Mouse (Mus musculus): ENCODE measurements around the gene Zfp687. TPM values are rescaled to one million over a fixed set of nuclear protein-coding genes. Genes with fewer than 3 reads are reported as not detected.
A peak's percentile ranks its signal among the peaks of the same experiment; 100 is the strongest.
"Not testable (repeated sequence)": the region's sequence is repeated elsewhere in the genome, so short reads cannot be mapped to it uniquely, and the experiment has no call there.

Zfp687 gene
- total RNA-seq (2022) = 10 to 100 TPM; 33.8 to 57.6 (median 46.8) TPM

DNA sequence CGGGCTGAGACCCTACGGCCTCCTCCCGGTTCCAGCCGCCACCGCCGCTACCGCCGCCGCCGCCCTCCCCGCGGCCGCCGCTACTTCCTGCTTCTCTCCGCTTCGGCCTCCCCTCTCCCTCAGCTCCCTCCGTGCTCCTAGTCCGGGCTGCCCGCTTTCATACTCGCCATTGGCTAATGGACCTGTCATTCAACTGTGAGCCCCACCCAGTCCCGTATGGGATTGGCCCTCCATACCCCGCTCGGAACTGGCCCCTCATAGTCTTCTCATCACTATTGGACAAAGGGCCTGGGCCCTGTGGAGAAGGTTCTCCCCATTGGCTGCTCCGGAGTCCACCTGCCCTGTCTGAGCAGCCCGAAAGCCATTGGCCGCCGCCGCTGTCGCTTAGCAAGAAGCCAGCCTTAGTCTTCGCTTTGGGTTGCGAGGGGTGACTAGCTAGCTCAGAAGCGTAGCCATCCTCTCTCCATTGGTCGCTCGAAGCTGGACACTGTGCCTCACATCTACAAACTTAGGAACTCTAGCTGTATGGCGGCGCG lies at the start of gene Zfp687:
TSS of gene Zfp687 (minus strand) at position 112 of the 536 bp plus-strand sequence.
- peak; percentile 100 for DNase-seq

DNA sequence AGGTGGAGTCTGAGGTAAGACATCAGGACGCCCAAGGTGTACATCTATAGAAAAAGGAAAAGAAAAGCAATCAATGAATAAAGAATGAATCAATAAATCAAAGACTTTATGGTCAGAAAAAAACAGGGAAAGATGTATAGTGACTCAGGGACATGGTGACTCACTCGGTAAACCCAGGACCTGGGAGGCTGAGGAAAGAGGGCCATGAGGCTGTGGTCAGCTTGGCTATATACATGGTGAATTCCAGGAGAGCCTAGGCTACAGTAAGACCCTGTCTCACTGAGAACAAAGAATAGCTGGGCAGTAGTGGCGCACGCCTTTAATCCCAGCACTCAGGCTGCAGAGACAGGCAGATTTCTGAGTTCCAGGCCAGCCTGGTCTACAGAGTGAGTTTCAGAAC lies 48.5 kb upstream of the Zfp687 start:
- DNase-seq = no peak

DNA sequence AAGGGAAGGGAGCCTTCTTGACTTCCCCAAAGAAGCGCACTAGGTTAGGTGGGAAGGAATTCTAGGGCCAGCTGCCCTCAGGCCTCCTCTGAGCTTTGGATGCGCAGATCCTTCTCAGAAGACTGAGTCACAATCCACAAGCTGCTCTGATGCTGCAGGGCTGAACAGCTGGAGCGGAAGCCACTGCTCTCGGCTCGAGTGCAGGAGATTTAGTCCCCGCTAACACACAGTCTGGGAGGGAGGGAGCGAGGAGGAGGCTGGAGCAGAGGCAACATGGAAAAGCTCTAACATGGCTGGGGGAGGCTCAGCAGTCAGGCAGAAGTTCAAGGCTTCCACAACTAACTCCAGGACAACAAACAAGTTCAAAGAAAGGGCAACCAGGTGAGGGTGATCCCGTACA lies 42.8 kb upstream of the Zfp687 start:
- DNase-seq = no peak

DNA sequence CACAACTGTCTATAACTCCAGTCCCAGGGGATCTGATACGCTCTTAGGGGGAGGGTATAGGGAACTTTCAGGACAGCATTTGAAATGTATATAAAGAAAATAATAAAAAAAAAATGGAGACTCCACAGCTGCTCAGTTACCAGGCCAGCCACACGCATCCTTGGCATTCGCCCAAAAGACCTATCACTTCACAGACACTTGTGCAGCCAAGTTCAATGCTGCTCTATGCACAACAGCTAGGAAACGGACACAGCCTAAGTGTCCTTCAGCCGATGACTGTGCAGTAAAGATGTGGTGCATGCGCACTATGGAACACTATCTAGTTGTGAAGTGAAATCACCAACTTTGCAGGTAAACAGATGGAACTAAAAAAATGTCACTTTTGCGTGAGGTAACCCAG lies 41.0 kb upstream of the Zfp687 start:
- DNase-seq = no peak

DNA sequence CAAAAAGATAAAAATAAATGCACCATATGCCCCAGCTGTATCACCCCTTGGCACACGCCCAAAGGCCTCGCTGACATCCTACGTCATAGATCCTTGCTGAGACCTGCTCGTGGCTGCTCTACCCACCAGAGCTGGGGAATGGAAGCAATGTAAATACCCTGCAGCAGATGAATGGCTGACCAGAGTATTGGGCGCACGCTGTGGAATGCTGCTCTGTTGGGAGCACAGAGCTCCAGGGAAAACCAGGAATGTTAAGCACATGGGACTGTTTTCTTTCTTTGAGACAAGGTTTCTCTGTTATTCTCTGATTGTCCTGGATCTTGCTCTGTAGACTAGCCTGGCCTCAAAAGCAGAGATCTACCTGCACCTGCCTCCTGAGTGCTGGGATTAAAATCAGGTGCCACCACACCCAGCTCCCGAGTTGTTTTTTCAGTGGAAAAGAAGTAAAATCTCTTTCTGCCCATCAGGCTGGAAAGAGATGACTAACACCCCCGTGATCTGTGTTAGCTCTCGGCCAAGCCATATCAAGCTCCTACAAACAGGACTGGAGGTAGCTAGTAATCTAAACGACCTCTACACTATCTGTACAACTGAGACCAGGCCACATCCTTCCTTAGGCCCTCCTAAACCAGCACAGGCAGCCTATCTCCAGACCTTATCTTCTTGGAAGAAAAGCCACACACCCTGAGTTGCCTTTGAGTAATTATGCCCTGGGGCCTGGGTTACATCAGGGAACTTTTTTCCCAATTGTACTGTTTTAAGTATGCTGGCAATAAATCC lies 39.4 kb upstream of the Zfp687 start:
- no peak for DNase-seq

DNA sequence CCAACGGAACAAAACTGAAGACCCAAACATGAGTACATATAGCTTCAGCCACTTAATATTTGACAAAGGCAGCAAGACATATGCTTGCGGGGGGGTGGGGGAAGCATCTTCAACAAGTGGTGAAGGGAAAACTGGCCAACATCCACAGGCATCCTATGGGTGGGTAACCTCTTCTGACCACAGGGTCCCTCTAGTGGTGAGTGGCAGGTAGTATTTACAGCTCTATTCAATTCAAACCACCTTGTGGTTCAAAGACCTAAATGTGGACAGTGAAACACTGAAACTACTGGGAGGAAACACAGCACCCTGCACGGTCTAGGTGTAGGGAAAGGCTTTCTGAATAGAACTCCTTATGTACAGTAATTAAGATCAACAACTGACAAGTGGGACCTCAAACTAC lies 38.5 kb upstream of the Zfp687 start:
- no peak for DNase-seq

DNA sequence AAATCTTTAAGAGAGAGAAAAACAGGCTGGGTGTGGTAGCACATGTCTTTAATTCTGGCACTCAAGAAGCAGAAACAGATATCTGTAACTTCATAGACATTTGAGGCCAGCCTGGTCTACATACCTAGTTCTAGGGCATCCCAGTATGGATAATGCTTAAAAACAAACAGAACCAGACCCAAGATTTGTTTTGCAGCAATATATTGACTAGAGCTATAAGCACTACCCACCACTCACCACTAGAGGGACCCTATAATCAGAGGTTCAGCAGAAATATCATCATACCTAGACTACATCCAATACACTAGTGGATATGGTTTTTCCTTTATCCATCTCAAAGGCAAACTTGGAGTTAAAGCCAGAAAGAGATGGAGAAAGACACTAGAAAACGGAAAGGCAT lies 37.7 kb upstream of the Zfp687 start:
- DNase-seq = no peak

DNA sequence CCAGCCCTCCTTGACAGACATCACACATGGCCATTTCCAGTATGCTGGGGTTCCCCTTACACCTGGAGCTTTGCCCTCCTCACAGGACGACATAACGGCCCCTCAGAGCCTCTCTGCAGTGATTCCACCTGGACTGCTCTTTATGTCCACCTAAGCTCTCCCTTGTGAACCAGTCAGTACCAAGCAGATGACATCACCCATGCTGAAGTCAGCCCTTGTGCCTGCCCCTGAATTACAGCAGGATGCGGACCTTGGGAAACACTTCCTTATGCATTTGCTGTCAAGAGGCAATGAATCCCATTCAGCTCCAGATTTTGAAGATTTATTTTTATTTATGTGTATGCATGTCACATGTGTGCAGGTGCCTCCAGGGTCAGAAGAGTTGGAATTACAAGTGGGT lies 32.7 kb upstream of the Zfp687 start:
- peak; percentile 53 for DNase-seq

DNA sequence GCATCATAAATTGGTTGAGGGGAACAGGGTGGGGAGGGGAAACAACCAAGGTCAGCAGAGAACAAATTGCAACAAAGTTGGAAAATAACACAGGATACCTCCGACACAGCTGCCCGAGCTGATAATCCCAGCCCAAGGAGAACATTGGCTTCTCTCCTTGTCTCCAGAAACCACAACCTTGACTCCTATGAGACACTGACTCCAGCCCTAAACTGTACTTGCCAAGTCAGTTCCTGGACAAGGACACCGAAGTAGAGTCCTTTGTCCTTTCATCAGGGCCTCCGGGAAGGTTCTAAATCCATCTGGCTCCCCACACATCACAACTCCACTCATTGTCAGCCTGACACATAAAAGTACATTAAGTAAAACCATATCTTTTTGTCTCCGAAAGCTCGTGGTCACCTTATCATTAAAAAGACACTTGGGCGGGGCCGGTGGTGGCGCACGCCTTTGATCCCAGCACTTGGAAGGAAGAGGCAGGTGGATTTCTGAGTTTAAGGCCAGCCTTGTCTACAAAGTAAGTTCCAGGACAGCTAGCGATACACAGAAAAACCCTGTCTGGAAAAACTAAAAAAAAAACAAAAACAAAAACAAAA lies 31.3 kb upstream of the Zfp687 start:
- peak; percentile 74 for DNase-seq

DNA sequence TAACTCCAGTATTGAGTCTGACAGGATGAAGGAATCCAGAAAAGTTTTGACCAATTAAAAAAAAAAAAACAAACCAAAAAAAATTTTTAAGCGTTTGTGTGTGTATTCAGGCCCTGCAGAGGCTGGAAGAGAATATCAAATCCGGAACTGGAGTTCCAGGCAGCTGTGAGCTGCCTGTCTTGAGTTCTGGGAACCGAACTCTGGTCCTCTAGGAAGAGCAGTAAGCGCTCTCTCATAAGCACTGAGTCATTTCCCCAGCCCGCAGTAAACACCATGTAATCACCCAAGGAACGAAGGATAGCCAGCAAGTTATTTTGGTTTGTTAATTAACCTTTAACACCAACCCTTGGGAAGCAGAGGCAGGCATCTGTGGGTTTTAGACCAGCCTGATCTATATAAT lies 28.0 kb upstream of the Zfp687 start:
- no peak for DNase-seq

DNA sequence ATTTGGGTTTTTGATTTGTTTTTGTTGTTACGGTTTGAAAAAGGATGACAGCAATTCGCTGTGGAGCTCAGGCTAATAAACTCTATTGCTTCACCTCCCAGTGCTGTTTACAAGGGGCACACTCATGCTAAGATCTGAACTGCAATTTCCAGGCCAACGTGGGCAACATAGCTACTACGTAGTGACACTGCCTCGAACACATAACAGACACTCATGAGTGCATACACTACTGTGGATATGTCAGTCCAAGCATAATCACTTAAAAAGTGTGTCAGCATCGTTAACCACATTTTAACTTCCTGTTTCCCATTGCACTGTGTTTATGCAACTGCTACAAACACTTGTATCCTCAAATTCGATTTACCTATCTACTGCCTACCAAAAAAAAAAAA lies 27.6 kb upstream of the Zfp687 start:
- DNase-seq = no peak

DNA sequence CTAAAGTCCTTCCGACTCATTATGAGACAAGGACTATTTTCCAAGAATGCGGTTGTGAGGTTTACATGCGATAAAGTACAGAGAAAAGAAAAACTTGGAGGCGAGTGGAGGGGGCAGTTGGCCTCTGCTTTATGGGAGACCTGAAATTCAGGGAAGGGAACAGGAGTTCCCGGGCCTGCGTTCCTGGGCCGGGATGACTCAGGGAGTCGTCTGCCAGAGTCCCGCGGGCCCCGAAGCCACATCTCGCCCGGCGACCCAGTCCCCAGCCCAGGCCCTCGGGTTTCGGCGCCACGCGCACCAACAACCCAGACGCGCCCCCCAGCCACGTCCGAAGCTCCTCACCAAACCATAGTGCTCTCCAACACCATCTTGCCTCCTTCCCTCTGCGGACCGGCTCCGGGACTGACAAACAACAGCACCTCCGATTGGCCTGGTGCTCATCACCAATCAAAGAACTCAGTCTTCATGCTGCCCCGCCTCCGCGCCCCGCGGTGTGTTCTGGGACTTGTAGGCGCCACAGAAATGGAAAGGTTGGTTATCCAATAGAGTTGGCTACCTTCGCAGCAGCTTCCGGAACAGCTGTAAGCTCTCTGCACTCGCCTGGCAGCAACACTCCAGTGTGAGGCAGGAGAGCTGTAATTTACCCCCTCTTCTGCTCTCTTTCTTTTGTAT lies 27.1 kb upstream of the Zfp687 start, which contains the start of gene Psmd4:
TSS of gene Psmd4 (minus strand) at position 449 of the 672 bp plus-strand sequence.
- peak; percentile 98 for DNase-seq

DNA sequence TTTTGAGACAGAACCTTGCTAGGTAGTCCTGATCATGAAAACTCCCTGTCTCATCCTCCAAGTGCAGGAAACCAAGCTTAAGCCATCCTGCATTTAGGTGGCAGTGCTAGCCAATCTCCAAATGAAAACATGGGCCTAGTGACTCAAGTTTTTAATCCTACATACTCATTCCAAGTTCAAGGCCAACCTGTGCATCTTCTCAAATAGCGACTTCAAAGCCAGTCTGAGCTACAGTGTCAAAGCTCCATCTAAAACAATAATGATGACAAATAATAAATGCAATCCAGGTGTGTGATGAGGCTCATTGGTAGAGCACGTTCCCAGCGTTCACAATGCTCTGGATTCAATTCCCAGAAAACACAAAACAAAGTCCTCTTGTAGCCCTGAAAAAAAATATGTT lies 26.4 kb upstream of the Zfp687 start:
- DNase-seq = no peak

DNA sequence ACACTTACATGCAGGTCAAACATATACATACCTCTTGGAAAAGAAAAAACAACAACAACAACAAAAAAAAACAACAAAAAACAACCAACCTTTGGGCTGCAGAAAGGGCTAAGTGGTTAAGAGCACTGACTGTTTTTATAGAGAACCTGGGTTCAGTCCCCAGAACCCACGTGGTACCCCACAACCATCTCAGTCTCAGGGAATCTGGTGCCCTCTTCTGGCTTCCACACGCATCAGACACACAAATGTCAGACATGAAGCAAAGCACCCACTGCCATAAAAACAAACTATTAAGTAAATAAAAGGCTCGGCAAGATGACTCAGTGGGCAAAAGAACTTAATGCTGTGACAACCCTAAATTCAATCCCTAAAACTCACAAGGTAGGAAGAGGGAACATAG lies 14.7 kb upstream of the Zfp687 start:
- no peak for DNase-seq

DNA sequence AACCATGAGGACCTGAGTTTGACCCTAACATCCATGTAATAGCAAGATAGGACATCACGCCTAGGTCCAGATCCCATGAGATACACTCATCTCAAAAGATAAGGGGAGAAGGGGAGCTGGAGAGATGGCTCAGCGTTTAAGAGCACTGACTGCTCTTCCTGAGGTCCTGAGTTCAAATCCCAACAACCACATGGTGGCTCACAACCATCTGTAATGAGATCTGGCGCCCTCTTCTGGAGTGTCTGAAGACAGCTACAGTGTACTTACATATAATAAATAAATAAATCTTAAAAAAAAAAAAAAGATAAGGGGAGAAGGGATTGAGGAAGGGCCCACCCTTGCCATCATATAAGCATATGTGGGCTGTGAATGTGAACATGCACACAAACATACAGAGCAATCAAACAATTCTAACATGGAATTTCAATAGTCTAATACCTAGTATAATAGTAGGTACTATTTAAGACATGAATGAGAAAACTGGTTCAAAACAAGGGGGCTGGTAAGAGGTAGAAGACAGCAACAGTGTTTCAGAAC lies 14.1 kb upstream of the Zfp687 start:
- DNase-seq = not testable (repeated sequence)

DNA sequence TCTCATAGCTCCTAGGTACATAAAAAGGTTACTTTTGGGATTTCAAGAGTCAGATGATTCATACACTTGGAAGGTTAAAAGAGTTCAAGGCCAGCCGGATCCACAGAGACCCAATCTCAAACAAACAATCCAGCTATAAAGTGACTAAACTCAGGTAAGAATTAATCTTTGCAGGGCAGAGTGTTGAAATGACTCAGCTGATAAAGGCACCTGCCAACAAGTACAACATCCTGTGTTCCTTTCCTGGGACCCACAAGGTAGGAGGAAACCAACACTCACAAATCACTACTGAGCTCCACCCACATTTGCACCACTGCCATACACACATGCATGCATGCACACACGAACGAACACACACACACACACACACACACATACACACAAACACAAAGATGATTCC lies 13.4 kb upstream of the Zfp687 start:
- no peak for DNase-seq

DNA sequence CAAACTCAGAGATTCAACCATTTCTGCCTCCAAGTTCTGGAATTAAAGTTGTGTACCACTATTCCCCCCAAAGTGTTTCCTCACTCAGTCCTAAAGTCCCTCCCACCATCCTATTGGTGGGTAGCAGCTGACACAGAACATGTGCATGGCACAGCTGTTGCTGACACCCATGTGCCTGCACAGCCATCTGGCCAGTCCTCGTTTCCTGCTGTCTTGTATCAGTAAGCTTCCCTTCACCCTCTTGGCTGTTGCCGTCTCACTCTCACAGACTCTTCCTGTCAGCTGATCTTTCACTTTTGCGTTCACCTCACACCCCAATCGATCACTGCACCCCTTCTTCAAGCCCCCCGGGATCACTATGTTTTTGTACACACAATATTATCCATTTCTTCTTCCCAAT lies 12.5 kb upstream of the Zfp687 start:
- DNase-seq = no peak

DNA sequence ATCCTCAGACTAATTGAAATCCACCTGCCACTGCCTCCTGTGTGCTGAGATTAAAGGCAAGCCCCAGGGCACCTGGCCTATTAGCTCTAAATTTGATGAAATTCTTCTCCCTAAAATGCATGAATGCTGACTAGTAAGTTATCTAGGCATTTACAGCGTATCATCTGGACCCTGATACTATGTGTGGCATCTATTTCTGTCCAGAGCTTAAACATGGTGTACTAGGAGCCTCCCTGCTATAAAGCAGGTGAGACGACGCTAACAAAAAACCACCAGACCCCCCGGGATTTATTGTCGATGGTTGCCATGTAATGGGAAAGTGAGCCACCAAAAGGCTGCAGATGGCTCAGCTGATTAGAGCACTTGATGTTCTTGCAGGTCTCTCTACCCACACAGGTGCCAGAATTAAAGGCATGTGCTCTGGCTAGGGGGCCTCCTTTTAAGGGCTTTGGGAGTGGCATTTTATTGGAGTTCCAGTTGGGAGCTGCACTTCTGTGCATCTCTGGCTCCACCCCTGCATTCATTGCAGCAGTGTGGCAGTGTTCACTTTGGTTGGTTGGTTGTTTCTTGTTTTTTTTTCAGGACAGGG lies 11.9 kb upstream of the Zfp687 start:
- DNase-seq = no peak

DNA sequence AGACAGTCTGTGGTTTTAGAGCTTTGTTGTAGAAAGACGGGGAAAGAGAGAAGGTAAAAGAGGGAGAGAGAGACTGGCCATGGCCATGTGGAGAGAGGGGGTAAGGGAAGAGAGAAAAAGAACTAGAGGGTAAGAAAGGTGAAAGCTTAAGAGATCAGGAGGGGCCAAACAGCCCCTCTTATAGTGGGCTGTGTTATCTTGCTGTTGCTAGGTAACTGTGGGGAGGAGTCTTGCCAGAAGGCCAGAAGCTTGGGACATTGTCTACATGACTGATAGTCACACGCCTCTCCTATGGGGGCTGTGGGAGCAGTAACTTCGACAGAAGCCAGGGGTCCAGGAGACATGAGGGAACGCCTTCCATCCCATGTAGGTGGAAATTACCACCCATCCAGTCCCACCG lies 10.0 kb upstream of the Zfp687 start:
- no peak for DNase-seq

DNA sequence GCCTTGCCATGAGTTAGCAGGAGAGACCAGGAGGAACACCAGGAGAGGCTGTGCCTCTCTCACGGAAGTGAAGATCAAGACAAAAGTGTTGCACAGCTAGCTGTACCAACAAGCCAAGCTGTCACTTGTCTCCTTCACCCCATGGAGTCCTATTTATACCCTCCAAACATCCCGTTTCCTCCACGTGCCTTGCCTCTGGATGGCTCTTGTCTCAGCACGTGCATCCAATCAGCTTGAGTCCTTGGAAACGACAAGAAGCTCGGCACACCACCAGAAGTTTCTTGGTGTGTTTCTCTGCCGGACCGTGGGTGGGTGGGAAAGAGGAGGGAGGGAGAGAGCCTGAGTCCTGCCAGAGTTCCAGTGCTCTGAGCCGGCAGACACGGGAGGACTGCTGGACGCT lies 9.3 kb upstream of the Zfp687 start:
- no peak for DNase-seq

DNA sequence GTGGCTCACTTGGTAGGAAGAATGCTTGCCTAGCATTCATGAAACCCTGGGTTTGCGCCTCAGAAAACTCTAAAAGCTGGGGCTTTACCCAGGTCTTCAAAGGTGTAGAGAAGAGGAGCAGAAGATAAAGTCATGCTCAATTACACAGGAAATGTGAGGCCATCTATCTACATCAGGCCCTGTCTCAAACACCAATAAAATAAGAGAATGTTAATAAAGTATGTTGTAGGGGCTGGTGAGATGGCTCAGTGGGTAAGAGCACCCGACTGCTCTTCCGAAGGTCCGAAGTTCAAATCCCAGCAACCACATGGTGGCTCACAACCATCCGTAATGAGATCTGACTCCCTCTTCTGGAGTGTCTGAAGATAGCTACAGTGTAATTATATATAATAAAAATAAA lies 5.7 kb upstream of the Zfp687 start:
- DNase-seq = not testable (repeated sequence)

DNA sequence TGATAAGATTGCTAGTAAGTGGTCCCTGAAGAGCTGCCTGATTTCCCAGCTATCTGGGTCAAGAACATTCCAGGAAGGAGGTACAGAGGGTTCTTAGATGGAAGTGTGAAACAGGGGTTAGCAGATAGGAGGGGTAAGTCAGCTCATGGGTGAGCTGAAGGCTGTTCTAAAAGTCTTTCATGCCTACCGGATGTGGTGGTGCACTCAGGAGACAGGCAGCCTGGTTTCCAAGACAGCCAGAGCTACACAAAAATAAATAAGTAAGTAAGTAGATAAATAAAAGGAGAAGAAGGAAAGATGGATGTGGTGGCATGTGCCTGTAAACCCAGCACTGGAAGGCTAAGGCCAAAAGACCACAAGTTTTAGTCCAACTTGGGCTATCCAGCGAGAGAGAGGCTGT lies 3.5 kb upstream of the Zfp687 start:
- DNase-seq = no peak

DNA sequence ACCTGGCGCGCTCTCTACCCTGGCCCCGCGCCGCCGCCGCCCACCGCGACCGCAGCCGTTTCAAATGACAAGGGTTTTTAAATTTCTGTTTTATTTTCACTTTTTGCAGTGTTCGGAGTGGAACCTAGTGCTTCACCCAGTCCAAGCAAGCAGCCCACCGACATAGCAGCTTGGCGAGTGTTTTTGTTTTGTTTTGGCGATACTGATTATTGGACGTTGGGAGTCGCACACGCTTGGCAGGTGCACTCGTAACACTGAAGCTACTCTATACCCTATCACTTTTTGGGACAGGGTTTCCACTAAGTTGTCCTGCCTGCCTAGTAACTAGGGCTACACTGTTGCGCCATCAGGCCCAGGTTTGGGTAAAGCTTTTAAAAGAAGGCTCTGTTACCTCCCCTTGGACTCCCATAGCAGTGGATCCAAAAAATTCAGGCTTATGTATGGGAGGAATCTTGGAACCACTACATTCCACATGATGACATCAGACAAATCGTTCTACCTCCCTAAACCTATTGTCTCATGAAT lies 1.3 kb upstream of the Zfp687 start:
- DNase-seq = no peak

Data from adrenal gland, adult 8-10 months (tissue).